Mouse (Mus musculus): ENCODE results near the gene Gpr179.

Gene Gpr179

DNA sequence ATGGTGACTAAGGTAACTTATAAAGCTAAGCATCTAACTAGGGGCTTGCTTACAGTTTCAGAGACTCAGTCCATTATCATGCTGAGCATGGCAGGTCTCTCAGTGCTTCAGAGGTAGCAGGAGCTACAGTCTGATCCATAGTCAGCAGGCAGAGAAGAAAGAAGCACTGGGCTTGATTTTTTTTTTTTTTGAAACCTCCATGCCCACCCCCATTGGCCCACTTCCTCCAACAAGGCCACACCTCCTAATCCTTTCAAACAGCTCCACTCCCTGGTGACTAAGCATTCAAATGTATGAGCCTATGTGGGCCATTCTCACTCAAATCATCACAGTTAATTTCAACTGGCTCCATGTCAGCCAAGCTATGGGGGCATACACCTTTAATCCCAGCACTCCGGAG, 59.1 kb downstream of the Gpr179 start:
- no peak for ATAC-seq (ENCODE audit: insufficient number of reproducible peaks, low FRiP score, low TSS enrichment)

DNA sequence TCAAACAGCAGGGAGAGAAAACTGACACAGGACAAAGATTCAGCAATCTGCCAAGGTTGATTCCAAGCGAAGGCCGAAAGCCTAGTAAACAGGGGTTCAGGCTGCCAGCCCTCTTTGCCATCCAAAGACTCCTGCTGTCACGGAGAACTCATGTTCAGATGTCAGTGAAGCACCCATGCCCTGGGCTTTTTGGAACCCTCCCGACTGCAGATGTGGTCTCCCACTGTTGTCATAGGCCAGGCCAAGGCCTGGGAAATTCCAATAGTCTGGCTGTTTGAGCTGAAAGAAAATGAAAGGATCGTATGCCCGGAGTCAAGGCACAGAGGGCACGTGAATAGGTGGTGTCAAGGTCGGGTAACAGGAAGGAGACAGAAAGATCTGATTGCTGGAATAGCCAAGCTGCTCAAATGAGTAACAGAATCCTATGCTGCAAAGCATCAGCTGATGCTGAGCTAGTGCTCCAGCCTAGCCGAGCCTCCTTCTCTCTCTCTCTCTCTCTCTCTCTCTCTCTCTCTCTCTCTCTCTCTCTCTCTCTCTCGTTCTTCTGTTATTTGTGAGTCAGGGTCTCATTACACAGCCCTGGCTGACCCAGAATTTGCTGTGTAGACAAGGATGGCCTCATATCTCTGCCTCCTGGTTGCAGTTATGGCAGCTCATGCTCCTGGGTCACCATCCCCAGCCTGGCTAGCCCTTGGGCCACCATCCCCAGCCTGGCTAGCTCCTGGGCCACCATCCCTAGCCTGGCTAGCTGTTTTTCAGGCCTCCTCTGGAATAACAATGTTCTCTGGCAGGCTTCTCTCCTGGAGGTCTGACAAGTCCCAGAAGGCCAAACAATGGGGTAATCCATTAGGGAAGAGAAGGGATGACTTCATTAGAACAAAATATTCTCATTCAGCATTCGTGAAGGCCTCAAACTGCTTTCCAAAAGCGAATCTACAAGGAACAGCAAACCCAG, 62.3 kb downstream of the Gpr179 start:
- no peak for ATAC-seq (ENCODE audit: insufficient number of reproducible peaks, low FRiP score, low TSS enrichment)

GRCm38 (mm10) chr11:97287643-97288042, 64.2 kb downstream of the Gpr179 start:
- ATAC-seq (ENCODE audit: insufficient number of reproducible peaks, low FRiP score, low TSS enrichment), result no peak

GRCm38 (mm10) chr11:97286973-97287372, 64.9 kb downstream of the Gpr179 start:
- no peak for ATAC-seq (ENCODE audit: insufficient number of reproducible peaks, low FRiP score, low TSS enrichment)

DNA sequence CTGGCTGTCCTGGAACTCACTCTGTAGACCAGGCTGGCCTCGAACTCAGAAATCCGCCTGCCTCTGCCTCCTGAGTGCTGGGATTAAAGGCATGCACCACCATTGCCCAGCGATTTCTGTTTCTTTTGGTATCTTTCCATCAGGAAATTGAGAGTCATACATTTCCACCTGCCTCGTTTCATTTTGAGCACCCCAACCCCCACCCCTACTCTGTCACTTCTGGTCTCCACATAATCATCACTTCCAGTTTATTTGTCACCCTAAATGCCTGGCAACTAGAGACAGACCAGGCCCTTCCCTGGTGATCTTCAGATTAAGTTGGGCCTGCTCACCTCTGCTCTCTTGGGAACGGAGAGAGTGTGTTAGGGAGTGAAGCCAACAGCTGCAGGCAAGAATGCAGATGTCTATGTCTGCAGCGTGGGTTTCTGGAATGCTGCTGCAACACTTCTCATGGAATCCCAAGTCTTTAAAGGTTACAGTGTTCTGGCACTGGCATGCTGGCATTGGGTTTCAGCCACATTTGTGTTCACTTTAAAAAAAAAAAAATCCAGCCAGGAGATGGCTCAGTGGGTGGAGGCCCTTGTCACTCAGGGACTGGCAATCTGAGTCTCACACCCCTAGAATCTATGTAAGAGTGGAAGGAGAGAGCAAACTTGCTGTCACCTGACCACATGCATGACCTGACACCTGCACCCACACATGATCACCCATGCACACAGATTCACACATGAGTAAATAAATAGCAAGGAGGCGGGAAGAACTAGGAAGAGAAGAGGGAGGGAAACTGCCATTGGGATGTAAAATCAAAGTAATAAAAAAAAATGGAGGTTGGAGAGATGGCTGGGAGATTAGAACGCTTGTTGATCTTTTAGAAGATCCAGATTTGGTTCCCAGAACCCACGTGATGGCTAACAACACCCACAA, 65.8 kb downstream of the Gpr179 start:
- no peak for ATAC-seq (ENCODE audit: insufficient number of reproducible peaks, low FRiP score, low TSS enrichment)

DNA sequence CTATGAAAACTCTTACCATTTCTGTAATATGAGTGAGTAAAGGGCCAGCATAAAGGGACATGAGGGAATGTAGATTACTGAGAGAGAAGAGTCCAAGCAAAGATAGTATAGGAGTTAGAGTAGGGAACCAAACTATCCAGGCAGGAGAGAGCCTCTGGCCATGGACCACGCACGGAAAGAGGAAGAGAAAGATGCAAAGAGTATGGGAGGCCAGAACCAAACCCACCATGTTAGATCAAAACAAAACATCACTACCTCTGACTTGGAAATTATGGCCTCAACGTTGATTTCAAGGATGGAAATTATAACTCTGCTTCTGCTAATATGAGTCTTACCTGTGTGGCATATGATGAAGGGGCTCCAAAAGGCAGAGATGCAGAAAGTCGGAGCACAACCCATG, 67.0 kb downstream of the Gpr179 start:
- no peak for ATAC-seq (ENCODE audit: insufficient number of reproducible peaks, low FRiP score, low TSS enrichment)

DNA sequence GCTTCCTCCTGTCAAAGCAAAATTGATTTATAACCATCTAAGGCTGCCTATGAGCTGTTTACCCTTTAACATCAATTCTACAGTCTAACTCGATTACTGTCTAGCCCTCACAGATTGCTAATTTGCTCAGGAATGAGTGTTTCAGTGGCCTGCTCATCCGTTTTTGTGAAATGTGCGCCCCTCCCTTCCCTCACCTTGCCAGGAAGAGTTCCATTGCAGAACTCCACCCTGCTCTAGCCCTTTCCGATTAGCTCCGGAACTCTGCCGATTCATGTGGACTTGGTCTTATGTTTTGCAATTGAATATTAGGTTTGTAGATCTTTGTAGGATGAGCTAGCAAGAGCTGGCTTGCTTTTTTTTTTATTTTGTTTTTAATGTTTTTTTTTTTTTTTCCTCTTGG, 69.7 kb downstream of the Gpr179 start:
- no peak for ATAC-seq (ENCODE audit: insufficient number of reproducible peaks, low FRiP score, low TSS enrichment)
